Comparison of ENCODE assay signal across 17 mouse cellular contexts in the genomic region with DNA sequence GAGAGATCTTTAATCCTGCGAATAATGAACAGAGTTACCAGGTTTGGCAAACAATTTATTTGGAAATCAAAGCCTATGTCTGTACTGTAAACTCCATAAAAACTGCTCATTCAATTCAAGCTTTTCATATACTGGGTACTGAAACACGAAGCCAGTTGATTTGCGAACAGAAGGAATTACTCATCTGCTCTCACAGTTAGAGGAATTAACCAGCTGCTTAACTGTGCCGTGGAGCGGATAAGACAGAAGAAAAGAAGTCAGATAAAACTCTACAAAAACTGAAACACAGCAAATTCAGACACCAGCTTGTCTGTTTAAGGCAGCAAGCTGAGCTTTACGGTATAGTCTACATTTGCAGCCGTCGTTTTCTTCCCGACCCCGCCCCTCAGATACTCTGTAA.
"Had no signal": no experiment of that assay in that cellular context is flagged by ENCODE, and none has a peak within 500 bp of the region (broad histone marks: within the 10 kb centered on the region; RNA-seq: fewer than 3 reads in every experiment).

No protein-coding gene starts in this region.

- H3K27ac ChIP-seq: limb, embryonic 12.5 days; liver, embryonic 13.5 days; lung, embryonic 15.5 days; macrophage; midbrain, embryonic 15.5 days; neural tube, embryonic 13.5 days had no signal

- H3K27me3 ChIP-seq: limb, embryonic 12.5 days; liver, embryonic 13.5 days; lung, embryonic 15.5 days; midbrain, embryonic 15.5 days; neural tube, embryonic 13.5 days had no signal

- ATAC-seq: liver, postnatal 0 days; midbrain, embryonic 15.5 days had no signal

- H3K4me3 ChIP-seq: limb, embryonic 12.5 days; liver, embryonic 13.5 days; lung, embryonic 15.5 days; megakaryocyte, embryonic 14.5 days; midbrain, embryonic 15.5 days; neural tube, embryonic 13.5 days had no signal

- H3K4me1 ChIP-seq: liver, embryonic 13.5 days; midbrain, embryonic 15.5 days; neural tube, embryonic 13.5 days had no signal

- H3K9ac ChIP-seq: limb, embryonic 12.5 days; liver, embryonic 13.5 days; liver, postnatal 0 days; lung, embryonic 15.5 days; midbrain, embryonic 15.5 days; neural tube, embryonic 13.5 days had no signal

- DNase-seq: kidney, adult 18-20 months; kidney, postnatal 14 days; liver; liver, embryonic 13.5 days; lung, postnatal 14 days; retina, postnatal 1 day; right cerebral cortex, postnatal 25 days; thymus, adult 2 months; thymus, postnatal 36 days had no signal

- H3K9me3 ChIP-seq: limb, embryonic 12.5 days; liver, embryonic 13.5 days; lung, embryonic 15.5 days; midbrain, embryonic 15.5 days; neural tube, embryonic 13.5 days had no signal

- H3K4me2 ChIP-seq: limb, embryonic 12.5 days; liver, embryonic 13.5 days; lung, embryonic 15.5 days; midbrain, embryonic 11.5 days; midbrain, embryonic 15.5 days; neural tube, embryonic 13.5 days had no signal
